Mouse (Mus musculus) left cerebral cortex, adult 18-20 months (tissue): ENCODE measurements at regions not wholly inside any gene's neighbourhood (a gene's known extent, or its start where the extent isn't known, plus 50 kb on each side); places are given as distances from the start of the nearest gene placed in this dataset.

Experiments used
- DNase-seq, 2 experiments: peaks; one replicate each; pipeline ENCODE4 v3.0.0; 2021 to 2022; ENCODE audit warnings: low spot score in 2 of 2, mixed read lengths in 1 of 2

- no peak for DNase-seq
Observed at GRCm38 (mm10) chrX:14960294-14960693, 749.3 kb downstream of the H2al1n start.

- peak; percentile 5 to 22 for DNase-seq
Observed at GRCm38 (mm10) chrX:15007023-15007422, 796.1 kb downstream of the H2al1n start.
